Mouse (Mus musculus): ENCODE measurements around the gene Abca1. TPM values are rescaled to one million over a fixed set of nuclear protein-coding genes. Genes with fewer than 3 reads are reported as not detected.

Abca1 gene
- total RNA-seq, 4 experiments from 2014 or later: 13.6 to 22.8 (median 16.8) TPM

GRCm38 (mm10) chr4:53009871-53010270 lies 149.8 kb downstream of the Abca1 start:
- no peak for DNase-seq (ENCODE audit: low spot score)

DNA sequence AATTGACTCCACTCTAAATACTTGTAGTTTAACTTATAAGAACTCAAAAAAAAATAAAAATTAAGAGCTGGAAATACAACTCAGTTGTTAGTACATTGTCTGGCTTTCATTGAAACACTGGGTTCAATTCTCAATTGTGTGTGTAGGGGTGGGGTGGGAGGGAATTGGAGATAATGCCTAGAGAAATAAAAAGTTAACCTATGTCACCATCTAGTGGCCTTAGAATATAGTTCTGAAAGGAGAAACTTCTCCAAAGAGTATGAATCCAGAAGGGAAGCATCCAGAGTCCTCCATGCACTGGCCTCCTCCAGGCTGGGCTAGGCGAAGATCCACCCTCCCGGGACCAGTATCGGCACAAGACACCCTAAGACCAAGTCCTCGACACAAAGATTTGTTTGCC lies 150.5 kb downstream of the Abca1 start:
- no peak for DNase-seq (ENCODE audit: low spot score)

GRCm38 (mm10) chr4:53000154-53000553 lies 159.5 kb downstream of the Abca1 start:
- no peak for DNase-seq (ENCODE audit: low spot score)

- DNase-seq (ENCODE audit: low spot score): no peak
These were observed 160.2 kb downstream of the Abca1 start for GRCm38 (mm10) chr4:52999449-52999848.

DNA sequence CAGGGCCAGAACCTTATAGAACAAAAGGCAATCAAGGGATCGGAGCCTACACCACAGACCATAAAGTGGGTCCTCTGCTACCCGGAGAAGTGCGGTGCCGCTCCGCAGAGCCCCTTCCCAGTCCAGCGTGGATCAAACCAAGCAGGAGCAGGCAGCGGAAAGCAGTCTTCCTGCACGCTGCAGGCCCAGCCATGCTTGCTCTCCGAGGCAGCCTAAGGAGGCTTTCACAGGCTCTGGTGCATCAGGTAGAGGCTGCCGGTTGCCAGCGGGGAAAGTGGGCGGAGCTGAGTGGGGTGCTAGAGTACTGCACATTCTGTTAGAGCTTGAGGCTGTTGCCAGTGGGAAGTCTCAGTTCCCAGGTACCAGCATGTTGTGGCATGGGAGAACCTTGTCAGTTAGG lies 170.4 kb downstream of the Abca1 start, which contains the start of gene Nipsnap3a:
TSS of gene Nipsnap3a (plus strand) at position 25 of the 400 bp plus-strand sequence.
- DNase-seq (ENCODE audit: low spot score): no peak

DNA sequence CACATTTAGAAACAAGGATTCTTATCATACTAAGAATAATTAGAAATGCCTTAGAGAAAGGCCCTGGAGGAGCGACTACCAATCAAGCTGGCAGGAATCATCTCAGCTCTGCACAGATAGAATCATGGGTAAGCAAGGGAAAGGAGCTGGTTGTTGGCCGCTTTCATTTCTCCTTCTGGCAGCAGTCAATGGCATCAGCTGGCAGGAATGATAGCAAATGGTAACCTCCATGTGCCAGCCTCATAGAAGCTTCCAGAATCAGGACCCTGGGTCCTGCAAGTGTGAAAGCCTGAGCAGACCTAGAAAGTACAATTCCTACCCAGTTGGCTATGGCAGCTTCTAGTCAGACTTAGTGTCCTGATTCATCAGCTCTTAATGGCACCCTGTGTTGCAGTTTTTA lies 173.4 kb downstream of the Abca1 start:
- no peak for DNase-seq (ENCODE audit: low spot score)

GRCm38 (mm10) chr4:52985216-52985615 lies 174.5 kb downstream of the Abca1 start:
- DNase-seq (ENCODE audit: low spot score): no peak

Other genes with a start within 250 kb of the Abca1 start
- gene Olfr272, start 240.7 kb downstream of the Abca1 start, total RNA-seq (2022): not detected
- gene Olfr270, start 195.3 kb downstream of the Abca1 start, total RNA-seq (2022): not detected
- gene Nipsnap3a, start 170.6 kb downstream of the Abca1 start, total RNA-seq (2022): not detected
- 1 to 10 TPM; 5.3 to 7.8 (median 6.5) TPM for gene Nipsnap3b, start 148.0 kb downstream of the Abca1 start, total RNA-seq (2022)

All from heart, adult 8-10 months (tissue).